Mouse (Mus musculus): ENCODE results near the gene Piwil1.

Gene Piwil1

GRCm38 (mm10) chr5:128702224-128702623 is at the start of gene Piwil1:
Gene Piwil1, plus strand, starts transcription at chr5:128702524.
- DNase-seq (ENCODE audit: low read depth, low spot score): no peak

- no peak for DNase-seq (ENCODE audit: low read depth, low spot score)
Measured at GRCm38 (mm10) chr5:128656496-128657135, 45.7 kb upstream of the Piwil1 start.

- no peak for DNase-seq (ENCODE audit: low read depth, low spot score)
Measured at GRCm38 (mm10) chr5:128660101-128660500, 42.2 kb upstream of the Piwil1 start.

DNA sequence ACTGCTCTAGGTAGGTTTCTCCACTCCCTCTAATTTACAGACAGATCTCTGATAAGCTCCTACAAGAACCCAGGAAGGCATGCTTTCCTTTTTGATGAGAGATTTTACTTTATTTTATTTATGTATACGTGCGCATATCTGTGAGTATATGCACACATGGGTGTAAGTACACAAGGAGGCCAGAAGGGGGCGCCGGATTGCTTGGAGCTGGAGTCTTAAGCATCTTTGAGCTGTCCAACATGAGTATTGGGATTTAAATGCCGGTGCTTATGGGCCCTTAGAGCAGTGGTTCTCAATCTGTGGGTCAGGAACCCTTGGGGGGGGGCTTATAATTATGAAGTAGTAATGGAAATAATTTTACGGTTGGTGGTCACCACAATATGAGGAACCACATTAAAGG is 39.4 kb upstream of the Piwil1 start:
- no peak for DNase-seq (ENCODE audit: low read depth, low spot score)

- DNase-seq (ENCODE audit: low read depth, low spot score): no peak
Measured at GRCm38 (mm10) chr5:128663976-128664375, 38.3 kb upstream of the Piwil1 start.

DNA sequence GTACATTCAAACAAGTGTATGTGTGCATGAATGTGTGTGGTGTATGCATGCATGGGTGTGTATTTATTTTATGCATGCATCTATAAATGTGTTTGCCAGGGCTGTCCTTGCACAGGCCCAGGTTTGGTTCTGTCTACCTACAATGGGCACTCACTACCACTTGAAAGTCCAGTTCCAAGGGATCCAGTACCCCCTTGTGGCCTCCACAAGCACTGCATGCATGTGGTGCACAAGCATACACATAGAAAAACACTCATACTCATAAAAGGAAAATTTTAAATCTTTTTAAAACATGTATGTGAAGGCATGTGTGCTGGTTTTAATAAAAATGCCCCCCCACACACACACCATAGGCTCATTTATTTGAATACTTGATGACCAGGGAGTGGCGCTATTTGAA is 37.3 kb upstream of the Piwil1 start:
- no peak for DNase-seq (ENCODE audit: low read depth, low spot score)

DNA sequence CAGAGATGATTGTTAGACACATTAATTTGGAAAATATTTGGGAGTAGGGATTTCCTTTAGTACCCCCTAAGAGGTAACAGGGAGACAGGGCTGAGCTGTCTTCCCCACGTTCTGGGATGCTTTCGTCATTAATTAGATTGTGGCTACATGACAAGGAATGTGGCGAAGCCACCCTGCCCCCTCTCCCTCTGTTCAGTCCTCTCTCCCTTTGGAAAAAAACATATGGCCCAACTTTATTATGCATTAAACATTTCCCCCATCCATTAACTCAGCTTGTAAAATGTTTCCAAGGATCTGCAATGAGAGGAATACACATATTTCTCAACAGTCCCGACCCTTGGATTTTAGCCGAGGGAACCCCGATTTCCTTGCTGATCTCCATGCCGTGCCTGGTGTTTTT is 35.0 kb upstream of the Piwil1 start:
- DNase-seq (ENCODE audit: low read depth, low spot score): no peak

GRCm38 (mm10) chr5:128674124-128674523 is 28.2 kb upstream of the Piwil1 start:
- no peak for DNase-seq (ENCODE audit: low read depth, low spot score)

DNA sequence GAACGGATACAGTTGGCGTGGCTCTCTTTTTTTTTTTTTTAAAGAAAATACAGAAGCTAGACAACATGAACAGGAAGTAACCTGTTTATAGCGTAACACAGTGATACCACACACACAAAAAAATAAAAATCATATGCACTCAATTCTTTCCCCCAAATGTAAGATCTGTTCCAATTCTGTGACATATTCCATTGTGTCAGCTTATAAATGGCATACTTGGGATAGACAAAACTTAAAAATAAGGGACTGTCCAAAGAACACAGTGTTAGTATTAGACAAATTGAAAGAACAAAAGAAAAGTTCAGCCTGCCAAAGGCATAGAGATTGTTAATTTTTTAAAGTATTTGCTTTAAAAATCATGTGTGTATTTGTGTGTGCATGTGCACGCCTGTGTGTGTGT is 25.0 kb upstream of the Piwil1 start:
- no peak for DNase-seq (ENCODE audit: low read depth, low spot score)

DNA sequence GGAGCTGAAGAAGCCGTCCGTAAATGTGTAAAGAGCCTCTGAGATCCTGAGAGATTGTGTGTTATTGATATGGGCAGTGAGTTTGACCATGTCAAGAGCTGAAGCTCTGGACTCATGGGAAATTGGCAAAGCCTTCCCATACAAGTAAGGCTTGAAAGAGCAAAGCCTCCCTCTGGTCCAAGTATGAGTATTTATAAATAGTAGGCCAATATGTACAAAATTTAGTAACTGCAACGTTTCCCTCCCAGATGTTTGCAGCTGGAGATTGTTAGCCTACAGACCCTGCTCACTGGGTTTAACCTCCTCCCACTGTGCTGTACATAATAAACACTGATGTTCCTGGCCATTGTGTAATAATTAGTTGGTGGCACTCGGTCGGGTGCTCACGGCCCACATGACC is 24.5 kb upstream of the Piwil1 start:
- no peak for DNase-seq (ENCODE audit: low read depth, low spot score)

DNA sequence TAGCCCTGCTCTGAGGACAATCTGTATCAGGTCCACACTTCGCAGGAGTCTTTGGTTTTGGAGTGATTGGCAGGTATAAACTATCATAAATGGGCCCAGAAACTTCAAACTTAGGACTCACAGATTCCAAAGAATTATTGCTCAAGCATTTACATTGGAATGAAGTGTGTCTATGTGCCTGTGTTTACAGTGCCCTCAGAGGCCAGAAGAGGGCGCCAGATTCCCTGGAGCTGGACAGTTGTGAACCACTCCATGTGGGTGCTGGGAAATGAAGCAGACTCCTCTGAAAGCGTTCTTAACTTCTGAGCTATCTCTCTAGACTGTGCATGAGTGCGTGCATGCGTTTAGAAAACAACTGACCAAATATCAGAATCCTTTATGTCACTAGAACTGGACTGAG is 20.9 kb upstream of the Piwil1 start:
- DNase-seq (ENCODE audit: low read depth, low spot score): peak; percentile 31

DNA sequence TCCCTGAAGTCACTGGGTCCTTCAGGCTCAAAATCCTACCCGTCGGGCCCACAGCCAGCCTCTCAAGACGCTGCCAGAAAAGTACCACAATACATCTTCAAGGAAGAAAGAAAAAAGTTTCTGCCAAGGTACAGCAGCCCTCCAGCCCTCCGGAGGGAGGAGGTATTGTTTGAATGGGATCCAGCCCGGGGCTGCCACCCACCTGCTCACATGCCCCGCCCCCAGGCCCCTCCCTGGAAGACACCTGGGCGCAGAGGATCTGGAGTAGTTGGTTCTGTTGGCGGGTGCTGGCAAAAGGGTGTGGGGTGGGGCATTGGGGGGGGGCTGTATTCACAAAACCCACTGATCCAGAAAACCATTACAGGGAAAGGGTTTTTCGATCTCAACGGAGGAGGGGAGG is 18.1 kb upstream of the Piwil1 start:
- no peak for DNase-seq (ENCODE audit: low read depth, low spot score)

- no peak for DNase-seq (ENCODE audit: low read depth, low spot score)
Measured at GRCm38 (mm10) chr5:128684621-128685020, 17.7 kb upstream of the Piwil1 start.

DNA sequence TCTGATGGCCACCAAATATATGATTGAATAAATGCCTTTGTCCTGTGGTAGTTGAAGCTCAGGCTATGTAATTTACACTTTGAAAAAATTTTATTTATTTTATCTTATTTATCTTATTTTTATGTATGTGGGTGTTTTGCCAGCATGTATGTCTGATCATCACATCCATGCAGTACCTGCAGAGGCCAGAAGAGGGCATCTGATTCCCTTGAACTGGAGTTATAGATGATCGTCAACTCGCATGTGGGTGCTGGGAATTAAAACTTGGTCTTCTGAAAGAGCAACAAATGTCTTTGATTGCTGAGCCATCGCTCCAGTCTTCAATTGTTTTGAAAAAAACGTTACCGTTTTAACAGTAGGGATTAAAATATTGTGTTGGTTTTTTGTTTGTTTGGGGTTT is 15.2 kb upstream of the Piwil1 start:
- no peak for DNase-seq (ENCODE audit: low read depth, low spot score)

- DNase-seq (ENCODE audit: low read depth, low spot score): no peak
Measured at GRCm38 (mm10) chr5:128694107-128694506, 8.2 kb upstream of the Piwil1 start.

GRCm38 (mm10) chr5:128694611-128695325 is 7.6 kb upstream of the Piwil1 start:
- DNase-seq (ENCODE audit: low read depth, low spot score): no peak

DNA sequence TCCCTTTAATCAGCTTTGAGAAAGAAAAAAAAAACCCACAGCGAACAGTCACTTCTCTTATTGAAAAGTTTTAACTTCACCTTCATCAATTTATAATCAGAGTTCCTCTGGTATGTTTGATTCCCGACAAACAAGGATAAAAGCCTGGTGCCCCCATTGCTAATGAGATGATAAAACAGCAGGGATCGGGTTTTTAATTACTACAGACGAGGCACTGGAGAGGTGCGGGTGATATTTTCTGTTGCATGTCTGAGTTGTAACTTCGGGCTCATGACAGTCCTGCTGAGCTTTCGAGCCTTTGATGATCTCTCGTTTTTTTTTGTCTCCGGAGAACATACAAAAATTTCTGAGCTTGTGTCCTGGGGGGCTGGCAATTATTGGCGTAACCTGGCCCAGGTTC is 5.5 kb upstream of the Piwil1 start:
- DNase-seq (ENCODE audit: low read depth, low spot score): no peak

DNA sequence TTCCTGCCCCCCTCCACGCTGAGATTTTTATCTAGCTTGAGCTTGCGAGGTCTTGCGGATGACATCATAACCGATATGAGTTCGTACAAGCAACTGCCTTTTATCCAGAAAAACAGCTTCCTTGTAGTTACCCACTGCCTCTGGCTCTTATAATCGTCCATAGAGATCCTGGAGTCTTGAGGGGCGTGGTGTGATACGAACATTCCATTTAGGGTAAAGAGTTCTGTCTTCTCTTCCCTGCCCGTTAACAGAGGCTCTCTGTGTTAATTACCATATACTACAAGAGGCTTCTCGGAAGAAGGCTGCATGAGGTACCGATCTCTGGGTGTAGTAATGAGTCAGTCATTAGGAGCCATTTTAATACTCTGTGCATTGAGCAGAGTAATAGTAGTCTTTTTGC is 1.6 kb upstream of the Piwil1 start:
- no peak for DNase-seq (ENCODE audit: low read depth, low spot score)

GRCm38 (mm10) chr5:128703688-128704087 is 1.4 kb downstream of the Piwil1 start:
- DNase-seq (ENCODE audit: low read depth, low spot score): no peak

GRCm38 (mm10) chr5:128704134-128704904 is 2.0 kb downstream of the Piwil1 start:
- no peak for DNase-seq (ENCODE audit: low read depth, low spot score)

GRCm38 (mm10) chr5:128706467-128706866 is 4.1 kb downstream of the Piwil1 start:
- DNase-seq (ENCODE audit: low read depth, low spot score): no peak

DNA sequence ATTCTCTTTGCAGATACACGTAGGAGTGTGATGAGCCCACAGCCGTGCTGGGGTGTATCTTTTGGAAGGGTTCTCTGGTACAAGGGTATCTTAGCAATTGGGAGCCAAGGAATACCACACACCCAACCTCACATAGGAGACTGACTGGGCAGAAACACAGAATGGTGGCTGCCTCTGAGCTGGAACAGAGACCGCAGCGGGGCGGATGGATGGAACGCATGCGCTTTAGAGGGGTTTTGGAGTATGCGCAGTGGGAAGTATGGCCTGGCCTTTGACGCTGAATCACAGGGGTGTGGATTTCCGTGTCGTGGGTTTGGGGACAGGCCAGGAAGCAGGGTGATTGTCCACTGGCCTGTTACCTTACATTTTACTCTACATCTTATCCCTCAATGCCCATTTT is 4.9 kb downstream of the Piwil1 start:
- DNase-seq (ENCODE audit: low read depth, low spot score): no peak

GRCm38 (mm10) chr5:128708929-128709328 is 6.6 kb downstream of the Piwil1 start:
- DNase-seq (ENCODE audit: low read depth, low spot score): no peak
